Mouse (Mus musculus) heart, adult 8-10 months (tissue): ENCODE measurements around the gene Prkd1. TPM values are rescaled to one million over a fixed set of nuclear protein-coding genes. Genes with fewer than 3 reads are reported as not detected.

Source experiments
- DNase-seq: peaks from one replicate; pipeline ENCODE4 v3.0.0; 2022; ENCODE audit warnings: low spot score
- total RNA-seq, 4 experiments: library from RNA; stranded (reverse); gene quantifications; 2 replicates each; pipeline ENCODE4 v1.2.4; 2022

Prkd1 gene
- total RNA-seq, 4 experiments from 2014 or later: 4.9 to 6.4 (median 6.1) TPM

DNA sequence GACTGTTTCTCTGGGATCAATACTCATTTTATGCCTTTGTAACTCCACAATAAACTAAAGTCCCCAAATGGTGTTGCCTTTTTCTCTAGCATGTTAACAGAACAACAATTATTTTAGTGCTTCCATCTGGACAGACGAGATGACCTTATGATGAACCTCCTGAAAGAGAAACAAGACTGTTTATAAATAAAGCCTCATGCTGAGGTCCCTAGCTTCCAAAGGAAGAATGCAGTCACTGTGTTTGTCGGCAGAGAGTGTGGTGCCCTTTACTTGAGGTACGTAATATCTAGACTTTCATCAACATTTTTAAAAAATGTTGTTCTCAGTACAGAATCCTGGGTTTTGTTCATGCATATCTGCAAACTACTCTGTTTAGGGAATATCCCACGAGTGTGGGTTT lies 90.7 kb downstream of the Prkd1 start:
- no peak for DNase-seq

DNA sequence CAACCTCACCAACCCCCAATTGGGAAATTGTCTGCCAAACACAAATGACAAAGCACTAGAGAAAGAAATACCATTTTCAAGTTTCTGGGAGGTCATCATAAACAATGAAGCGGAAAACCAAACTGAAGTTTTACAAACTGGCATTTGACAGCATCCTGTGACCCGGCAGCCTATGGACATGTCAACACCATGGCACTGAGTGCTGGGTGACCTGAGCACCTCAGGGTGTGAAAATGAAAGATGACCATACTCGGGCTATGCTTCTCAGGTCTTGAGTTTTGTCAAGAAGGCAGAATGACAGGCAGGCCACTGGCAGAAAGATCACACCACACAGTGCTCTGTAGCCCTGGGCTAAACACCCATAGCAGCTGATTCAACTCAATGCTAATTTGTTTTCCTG lies 94.7 kb downstream of the Prkd1 start:
- no peak for DNase-seq

DNA sequence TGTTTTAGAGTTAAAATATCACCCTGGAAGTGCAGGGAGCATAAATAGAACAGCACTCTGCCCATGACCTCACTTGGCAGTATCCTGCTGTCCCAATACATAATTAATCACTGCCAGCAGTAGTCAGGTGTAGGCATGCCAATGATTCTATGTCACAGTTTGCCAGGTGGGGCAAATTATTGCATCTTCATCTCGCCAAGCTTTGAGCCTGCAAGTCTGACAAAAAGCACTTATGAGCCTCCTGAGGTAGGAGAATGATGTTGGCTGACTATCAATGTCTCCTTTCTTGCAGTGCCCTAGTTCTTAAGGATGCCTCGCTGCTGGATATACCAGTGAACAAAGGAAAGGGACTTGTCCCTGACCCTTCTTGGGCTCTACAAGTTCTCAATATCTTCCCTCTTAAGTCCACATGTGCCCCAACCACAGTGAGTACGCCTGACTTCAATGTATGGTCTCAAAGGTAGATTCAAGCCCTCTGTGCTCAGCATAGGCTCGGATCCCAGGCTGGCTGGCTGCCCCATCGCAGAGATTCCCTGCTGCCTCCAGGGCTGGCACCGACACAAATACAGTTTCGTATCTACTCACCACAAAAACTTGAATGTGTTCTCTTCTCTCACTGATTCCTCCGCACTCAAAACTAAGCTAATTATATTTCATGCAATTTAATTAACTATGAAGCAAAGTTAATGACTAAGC lies 98.9 kb downstream of the Prkd1 start:
- DNase-seq: peak; percentile 46

DNA sequence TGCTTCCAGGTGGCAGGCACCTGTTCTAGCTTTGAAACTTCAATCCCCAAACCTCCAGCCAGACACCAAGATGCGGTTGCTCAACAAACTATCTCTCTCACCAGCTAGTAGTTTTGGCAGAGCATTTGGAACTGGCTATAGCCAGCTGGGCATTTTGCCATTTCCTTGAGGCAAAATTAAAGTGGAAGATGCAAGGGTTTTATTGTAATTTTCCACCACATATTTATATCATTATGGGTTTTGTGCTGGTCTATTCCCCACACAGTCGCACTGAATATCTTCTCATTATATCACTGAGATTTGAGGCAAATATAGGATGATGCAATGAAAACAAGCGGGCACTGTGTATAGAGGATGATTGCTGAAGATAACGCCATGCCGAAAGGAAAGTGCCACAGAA lies 102.5 kb downstream of the Prkd1 start:
- peak; percentile 21 for DNase-seq

DNA sequence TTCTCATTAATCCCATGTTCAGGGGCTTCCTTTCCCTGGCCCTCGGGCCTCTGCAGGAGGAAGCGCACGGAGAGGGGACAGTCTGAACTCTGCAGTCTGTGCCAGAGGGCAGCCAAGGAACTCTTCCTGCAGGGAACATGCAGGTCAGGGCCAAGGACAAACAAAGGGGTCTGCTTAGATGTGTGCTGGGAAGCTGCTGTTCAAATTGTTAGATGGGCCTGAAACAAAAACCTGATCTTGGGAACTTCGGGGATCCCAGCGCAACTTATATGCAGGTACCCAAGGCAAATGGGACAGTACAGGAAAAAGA lies 103.3 kb downstream of the Prkd1 start:
- peak; percentile 20 for DNase-seq

DNA sequence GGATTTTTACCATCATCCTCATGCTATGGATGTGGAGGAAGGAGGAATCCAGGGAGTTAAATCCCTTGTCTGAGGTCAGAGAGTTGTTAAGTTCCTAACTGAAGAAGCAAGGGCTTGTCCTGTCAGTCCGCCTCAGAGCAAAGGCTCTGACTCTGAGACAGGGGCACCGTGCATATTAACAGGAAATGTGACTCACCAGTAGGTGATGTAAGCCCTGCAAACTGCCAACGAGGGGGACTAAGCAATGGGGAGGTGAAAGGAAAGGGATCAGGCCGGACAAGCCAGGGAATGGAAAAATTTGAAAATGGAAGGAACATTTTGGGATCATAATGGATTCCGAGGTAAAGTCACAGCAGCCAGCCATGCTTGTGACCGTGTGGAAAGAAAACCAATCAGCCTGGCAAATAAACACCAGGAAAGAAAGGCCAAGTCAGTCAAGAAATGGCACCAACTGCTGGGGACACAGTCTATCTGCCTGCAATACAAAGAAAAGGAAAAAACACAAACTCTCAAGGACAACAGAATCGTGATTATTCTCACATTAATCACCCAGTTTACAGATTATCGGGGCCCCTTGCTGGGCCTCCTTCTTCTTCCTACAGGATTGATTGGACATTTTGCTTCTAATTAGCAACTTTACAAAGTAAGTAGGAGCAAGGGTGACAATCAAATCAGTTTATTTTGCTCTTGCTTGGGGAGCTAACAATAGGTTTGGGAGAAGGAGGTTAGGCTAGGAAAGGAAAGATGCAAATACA lies 103.9 kb downstream of the Prkd1 start:
- DNase-seq: peak; percentile 66

DNA sequence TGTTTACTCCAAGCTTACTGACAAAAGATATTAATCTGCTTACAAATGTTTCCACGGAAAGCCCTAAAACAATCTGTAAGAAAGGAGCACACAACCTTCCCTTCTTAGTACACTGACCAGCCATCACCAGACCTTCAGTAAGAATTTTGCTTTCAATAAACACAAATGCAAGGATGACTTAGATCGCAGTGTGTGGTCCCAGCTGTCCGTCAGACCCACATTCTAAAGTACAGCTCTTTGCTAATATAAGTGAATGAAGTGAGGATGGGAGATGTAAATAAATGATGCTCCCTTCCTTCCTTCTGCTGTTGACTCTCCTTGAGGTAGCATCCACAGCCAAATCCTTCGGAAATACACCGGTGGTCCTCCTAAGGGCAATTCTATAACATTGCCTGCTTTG lies 108.1 kb downstream of the Prkd1 start:
- DNase-seq: no peak

DNA sequence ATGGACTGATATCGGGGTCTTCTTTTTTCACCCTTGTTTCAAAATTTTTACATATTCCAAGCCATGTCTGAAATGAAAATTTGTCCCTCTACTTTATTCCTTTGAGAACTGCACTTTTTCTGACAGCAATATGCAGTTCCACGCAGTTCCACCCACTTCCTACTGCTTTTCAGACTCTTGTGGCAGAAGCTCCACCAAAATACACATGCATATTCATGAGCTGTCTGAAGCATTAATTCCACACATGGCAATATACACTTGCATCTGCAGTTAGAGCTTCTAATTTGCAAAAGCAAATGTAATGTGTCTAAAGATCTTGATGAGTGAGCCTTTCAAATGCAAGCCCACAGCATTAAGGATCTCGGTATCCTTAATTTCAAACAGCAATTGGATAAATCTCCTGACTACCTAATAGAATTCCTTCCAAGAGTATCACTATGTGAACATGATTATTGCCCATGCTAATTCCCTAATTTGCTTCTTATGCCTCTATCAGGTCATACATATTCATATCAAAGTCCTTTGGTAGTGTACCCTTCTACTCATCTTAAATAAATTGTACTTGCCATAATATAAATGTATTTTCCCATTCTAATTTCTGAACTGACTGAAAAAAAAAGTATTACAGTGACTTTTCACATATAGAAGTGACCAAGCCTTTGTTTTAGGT lies 110.5 kb downstream of the Prkd1 start:
- DNase-seq: no peak

DNA sequence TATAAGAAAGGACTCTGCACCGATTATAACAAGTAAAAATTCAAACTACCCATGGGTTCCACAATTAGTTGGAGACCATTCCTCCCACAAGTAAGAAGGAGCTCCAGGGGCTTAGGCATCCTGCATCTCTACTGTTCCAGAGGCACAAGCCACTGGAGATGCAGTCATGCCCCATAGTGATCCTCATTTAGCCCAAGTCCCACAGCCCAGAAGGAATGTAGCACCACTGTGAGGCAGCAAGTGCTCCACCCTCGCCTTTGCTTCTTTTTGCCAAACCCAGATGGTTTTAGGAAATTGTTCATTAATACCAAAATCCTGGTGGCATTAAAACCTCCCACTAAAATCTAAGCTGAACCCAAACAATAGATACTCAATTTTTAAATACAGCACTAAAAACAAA lies 111.1 kb downstream of the Prkd1 start:
- DNase-seq: no peak

DNA sequence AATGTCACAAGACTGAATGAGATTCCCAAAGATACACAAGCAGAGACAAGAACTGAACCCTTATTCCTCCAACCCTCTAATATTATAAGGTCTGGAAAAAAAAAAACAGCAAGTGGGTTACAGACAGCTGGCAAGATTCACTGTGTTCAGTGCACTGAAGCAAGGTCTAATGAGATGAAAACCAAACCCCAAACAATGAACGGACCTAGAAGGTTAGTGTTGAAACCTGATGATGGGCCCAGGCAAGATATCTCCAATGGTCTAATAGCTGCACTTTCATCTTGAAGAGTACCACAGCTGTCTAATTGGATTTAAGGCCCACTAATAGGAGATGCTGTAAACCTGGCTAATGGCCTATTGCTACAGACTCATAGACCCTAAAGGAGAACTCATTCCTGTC lies 111.9 kb downstream of the Prkd1 start:
- DNase-seq: no peak

DNA sequence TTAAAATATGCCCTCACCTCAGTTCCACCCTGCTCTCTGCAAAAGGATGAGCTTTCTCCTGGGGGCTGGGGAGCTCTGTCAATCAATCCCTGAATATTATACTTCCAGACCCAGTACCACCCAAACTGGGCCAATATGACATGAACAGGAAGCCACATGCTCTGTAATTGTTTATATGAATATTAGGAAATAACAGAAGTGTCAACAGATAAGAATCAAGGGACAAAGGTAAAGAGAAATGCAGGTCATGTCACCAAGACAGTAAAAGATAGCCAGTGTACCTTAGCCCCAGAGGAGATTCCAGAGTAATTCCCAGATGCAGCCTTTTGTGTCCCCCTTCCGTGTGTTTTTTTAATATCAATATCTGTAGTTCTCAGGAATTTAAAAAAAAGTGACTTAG lies 120.3 kb downstream of the Prkd1 start:
- no peak for DNase-seq

DNA sequence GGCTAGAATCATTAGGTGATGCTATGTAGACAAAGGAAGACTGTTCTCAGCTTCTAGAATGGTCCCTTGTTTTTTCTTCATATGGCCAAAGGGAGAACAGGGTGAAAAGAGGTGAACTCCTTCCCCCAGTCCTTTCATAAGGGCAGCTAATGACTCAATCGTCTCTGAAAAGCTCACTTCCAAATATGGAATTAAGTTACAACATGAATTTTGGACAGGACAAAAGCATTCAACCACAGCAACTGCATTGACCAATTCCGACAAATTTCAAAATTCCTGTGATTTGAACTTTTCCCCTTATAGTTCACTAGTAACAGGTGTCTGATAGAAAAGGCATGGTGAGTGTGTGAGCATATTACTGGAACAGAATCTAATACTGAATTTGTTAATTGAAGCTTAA lies 124.8 kb downstream of the Prkd1 start:
- no peak for DNase-seq

DNA sequence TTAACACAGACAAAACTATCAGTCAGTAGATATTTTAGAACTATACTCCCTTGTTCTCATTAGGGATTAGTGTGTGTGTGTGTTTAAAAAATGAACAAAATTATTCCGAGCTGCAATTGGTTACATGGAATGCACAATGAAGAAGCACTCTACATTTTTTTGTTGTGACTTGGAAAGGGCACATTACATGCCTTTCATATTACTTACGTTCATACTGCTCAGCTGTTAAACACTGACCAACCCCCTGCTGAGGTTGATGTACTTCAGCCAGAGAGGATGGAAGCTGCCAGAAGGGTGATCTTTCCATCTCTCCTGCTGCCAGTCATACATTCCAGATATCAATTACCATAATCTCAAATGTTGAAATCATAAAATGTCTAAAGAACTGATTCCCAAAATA lies 134.4 kb downstream of the Prkd1 start:
- DNase-seq: no peak

DNA sequence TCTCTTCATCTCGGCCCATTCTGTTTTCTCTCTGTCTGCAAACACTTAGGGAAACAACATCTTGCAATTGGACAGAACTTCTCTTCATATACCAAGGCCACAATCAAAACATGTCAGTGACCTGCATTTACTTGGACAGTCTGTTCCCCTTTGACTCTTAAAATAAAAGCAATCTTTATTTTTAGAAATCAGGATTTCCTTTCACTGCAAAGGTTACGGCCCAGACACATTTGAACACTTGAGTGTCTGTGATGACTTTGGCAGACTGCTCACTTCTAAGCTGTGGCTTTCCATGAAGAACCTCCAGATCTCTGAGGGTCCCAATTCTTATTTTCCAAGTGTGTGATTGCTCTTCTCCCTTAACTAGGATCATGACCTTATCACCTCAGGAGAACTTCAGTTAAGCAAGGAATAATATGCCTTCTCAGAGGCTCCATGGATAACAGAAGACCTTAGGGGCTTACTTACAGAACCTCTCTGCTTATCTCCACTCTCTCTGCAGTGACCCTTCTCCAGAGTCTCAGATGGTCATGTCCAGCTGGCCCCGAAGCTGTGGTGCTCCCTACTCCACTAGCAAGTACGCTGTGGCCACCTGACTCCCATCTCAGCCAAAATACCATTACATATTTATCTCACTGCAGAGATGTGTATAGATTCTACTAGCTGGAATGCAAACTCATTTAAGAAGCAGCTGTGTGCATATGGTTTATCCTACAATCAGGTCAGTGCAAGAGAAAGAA lies 137.2 kb downstream of the Prkd1 start:
- peak; percentile 72 for DNase-seq

DNA sequence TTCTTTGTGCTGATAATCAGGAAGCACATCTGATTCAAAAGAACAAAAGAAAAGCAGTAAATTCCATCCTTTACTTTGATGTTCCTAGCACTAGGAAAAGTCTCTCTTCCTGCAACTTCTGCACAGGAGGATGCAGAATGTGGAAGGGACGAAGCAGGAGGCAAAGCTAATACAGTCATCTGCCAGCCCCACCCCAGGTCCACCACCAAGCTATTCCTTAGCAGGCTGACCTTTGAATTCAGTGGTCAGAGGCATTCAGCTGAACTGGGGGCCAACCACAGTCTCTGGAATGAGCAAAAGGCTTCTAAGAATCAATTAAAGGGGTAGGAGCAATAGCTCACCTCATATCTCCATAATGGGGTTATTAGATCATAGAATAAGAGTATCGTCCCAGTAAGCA lies 140.1 kb downstream of the Prkd1 start:
- peak; percentile 53 for DNase-seq

DNA sequence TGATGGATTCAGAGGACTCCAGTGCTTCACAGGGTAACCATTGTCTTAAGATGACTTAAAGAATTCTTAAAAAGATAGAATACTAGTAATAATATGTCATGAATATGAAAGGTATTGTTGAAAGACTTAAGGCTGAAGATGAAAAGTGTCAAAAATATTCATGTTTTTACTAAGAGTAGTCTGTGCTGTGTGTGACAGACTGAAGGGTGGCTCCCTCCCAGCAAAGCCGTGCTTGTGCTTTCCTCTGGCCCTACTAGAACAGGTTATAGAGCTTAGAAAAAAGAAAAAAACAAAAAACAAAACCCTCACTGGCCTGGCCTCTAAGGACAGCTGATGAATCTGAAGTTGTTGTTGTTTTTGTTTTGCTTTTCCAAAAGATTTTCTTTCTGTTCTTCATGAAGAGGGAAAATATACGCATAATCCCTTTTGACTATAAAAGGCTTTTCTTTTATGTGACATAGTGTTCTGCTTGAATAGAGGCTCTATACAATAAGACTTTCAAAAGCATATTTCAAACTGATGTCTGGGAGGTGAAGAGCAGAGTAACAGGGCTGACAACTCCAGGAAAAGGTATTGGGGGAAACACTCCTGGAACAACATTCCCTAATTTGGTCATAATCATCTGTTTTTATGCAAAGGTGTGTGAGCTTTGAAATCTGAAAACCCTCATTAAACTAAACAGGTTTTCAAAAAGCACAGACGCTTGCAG lies 148.9 kb downstream of the Prkd1 start:
- DNase-seq: no peak

DNA sequence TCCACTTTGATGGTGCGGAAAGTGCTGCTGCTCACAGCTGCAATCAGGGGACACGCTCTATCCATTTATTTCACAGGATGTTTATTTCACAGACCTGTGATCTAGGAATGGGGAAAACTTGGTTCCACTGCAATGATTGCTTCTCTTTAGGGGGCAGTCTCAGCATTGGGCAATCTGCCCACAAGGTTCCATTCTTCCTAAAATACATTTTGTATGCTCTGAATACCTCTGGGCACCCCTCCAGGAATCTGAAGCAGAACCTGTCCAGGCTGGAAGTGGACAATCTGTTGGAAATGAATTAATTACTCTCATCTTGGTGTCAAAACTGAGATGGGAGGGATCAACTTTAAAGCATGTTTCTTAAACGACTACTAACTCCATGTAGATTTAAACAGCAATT lies 152.9 kb downstream of the Prkd1 start:
- DNase-seq: peak; percentile 21

DNA sequence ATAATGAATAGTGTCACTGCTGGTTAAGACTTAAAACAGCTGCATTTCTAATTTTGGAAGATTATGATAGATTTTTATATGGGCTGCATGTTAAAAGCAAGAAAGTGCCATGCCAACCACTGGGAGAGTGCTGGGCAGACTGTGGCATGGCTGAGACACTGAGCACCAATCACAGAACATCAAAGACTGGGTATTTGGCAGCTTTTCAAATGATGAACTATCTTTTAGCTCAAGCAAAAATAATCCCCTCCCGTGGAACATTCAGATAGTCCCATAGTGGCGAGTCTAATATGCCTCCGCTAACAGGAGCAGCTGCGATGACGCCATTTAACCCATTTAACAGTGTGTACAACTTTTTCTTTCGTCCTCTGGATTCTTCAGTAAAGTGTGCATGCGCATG lies 169.1 kb downstream of the Prkd1 start:
- DNase-seq: no peak

DNA sequence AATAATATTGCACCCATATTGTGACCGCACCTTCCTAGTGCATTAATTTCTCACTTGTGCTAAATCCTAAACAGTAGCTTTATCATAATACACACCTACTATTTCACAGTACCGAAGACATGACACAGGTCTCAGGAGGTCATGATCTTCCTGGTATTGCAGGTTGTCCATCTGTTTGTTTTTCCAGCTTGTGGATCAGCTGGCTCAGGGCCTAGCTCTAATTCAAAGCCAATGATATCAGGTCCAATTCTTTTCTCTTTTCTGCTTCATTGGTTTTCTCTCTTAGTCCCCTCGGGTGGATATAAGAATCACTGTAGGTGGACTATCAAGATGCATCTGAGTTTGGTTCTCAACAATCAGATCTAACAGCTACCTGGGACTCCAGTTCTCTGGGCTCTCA lies 191.7 kb downstream of the Prkd1 start:
- no peak for DNase-seq

DNA sequence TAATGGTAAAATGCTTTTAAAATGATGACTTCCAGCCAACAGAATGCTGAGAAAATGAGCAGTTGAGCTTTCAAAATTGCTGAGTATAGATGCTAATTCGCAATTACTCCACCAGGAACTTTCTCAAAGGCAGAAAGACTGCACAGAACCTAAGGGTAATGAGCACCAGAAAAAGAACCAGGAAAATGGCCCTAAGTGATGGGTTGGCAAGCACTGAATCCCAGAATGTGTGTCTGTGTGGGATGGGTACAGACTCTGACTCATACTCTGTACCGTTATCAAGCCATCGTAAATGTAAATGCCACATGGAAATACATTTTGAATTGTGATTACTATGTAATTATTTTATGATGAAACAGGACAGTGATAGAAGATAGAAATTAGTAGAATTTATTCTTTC lies 197.1 kb downstream of the Prkd1 start:
- no peak for DNase-seq

DNA sequence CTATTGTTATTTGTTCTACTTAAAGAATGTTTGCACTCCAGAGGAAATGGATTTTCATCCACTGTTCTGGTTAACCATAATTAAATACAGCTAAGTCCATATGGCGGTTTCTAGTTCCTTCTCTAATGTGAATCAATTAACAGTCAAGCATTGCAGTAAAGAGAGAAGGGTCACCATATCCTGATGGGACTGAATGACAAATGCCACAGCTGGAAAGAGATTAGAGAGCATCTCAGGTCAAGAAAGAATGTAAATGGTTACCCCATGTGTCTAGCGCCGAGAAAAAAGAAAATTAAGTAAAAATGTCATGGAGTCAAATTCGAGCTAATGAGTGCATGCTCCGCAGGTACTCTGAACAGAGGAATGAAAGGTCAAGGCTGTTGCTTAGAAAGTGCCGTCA lies 212.2 kb downstream of the Prkd1 start:
- no peak for DNase-seq
